Mouse (Mus musculus) left cerebral cortex, adult 11 months (tissue): ENCODE measurements around the gene Gm45021.
"Not testable (repeated sequence)": the region's sequence is repeated elsewhere in the genome, so short reads cannot be mapped to it uniquely, and the experiment has no call there.

Source experiments
- DNase-seq: peaks from one replicate; pipeline ENCODE4 v3.0.0; 2022; ENCODE audit warnings: low spot score

Gene Gm45021

DNA sequence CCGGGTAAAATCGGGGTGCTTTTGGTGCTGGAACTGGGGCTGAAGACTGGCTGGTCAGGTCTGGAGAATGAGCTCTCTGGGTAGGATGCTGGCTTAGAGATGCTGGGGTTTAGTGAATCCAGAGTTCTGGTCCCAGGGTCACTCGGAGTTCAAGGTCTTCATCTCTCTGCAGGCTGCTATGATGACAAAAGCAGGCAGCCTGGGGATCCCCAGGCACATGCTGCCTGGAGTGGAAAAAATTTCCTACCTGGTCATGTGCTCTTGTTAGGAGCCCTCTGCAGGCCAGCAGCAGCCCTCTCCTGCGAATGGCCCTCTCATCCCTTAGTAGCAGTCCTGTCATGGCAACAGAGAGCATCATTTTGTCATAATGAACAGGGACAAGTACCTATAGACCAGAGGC lies 24.1 kb downstream of the Gm45021 start:
- DNase-seq = no peak

DNA sequence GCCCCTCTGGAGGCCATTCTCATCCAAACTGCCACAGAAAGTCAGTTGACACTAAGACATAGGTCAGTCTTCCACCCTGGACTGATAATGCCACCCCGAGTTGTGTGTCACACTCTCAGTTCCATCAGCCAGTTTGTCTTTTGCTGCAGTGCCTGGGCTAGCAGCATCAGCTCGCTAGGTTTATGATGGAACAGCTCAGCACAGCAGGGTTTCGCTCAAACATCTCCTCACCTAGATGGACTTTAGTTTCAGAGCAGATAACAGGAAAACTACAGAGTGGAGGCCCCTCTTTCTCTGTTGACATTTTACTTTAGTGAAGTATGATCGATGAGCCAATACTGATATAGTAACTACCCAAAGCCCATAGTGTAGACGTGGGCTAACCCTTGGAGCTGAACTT lies 25.3 kb downstream of the Gm45021 start:
- DNase-seq = no peak

DNA sequence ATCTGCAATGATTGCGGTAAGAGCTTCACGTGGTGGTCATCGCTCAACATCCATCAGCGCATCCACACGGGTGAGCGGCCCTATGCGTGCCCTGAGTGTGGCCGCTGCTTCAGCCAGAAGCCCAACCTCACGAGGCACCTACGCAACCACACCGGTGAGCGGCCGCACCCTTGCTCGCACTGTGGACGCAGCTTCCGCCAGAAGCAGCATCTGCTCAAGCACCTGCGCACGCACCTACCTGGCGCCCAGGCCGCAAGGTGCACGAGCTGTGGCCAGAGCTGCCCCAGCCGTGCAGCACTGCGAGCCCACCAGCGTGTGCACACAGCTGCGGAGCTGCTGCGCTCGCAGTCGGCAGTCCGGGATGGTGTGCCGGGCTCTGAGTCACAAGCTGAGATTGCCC lies 30.6 kb downstream of the Gm45021 start:
- DNase-seq = no peak

DNA sequence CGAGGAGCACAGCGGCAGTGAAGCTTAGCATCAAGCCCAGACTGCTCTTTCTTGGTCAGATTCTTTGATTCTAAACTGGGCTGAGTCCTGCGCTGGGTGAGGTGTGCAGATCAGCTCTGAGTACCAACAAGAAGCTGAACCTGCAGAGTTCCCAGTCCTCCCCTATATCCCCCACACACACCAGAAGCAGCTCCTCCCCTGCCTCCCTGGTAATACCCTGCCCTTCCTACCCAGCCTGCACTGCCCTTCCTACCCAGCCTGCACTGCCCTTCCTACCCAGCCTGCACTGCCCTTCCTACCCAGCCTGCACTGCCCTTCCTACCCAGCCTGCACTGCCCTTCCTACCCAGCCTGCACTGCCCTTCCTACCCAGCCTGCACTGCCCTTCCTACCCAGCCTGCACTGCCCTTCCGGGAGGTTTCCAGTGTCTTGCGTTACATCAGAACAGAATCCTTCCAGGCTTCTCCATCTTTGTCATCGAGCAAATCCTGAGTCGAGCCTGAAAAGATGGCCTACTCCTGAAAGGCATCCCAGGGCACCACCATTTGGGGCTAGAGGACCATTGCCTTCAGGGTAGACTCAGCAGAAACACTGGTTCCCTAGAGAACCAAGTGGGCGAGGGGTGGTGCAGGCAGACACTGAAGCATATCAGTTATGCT lies 32.9 kb downstream of the Gm45021 start:
- not testable (repeated sequence) for DNase-seq

DNA sequence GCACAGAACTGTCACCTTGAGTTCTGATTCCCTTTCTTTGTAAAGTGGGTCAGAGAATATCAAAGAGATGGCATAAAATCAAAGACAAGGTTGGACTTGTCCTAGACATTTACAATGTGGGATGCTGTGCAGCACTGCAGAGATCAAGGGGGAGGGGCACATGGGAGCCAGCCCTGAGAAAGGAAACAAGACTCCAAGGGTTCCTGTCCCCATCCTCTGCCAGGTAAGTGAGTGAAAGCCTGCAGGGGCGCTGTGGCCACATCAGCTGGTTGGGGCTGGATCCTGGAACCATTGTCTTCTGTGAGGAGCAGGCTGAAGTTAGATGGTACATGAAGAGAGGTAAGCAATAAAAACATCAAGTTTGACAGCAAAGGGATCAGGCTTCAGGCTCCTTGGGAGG lies 34.0 kb downstream of the Gm45021 start:
- no peak for DNase-seq

DNA sequence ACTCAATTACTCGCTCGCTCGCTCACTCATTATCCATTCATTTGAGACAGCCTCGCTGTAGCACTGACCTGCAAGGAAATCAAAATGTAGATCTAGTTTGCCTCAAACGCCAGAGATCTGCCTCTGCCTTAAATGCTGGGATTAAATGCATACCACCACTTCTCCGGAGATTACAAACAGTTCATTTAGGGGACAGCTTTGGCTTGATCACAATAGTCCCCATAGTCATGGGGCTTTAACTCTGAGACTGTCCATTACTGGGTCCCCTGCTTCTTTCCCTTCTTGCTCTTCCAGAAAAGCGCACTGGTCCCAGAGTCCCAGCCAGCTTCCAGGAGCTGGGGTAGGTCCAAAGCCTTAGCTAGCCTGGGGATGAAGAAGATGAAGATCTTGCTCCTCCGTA lies 37.1 kb downstream of the Gm45021 start, which contains the start of gene AI854703:
Gene AI854703 (plus strand): TSS at position 301 of the 400 bp plus-strand sequence.
- no peak for DNase-seq

DNA sequence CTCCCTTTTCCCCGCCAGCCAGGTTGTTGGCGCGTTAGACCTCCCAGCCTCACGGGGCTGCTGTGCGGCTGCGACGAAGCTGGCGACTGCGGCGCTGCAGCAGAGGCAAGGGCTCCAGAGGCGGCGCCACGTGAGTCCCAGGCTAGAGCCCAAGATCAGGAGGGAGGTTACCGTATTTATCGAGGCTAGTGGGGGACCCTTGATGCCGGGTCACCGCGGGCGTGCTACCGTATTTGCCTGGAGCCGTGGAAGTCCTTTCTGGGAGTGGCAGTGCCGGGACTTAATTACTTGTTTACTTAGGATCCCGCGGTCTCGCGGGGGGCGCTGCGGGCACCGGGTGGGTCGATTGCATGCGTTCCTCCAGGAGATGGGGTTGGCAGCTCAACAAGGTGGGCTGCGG lies 37.6 kb downstream of the Gm45021 start:
- DNase-seq = peak; percentile 59

DNA sequence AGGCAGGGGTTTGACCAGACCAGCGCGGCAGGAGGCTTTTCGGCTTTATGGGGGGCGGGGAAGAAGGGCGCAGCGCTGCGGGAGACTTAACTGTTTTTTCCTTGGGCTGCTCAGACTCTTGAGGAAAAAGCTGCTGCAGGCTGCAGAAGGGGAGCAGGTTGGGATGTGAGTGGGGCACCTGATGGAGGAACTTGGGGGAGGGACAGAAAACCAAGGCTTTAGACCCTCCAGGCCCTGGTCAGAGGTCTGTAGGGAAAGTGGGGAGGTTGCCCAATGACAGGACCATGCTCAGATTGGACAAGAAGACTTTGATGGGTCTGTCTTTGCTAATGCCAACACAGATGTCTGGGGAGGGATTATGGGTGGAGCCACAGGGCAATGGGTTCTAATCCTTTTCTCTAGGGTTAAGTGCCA lies 38.1 kb downstream of the Gm45021 start:
- no peak for DNase-seq

DNA sequence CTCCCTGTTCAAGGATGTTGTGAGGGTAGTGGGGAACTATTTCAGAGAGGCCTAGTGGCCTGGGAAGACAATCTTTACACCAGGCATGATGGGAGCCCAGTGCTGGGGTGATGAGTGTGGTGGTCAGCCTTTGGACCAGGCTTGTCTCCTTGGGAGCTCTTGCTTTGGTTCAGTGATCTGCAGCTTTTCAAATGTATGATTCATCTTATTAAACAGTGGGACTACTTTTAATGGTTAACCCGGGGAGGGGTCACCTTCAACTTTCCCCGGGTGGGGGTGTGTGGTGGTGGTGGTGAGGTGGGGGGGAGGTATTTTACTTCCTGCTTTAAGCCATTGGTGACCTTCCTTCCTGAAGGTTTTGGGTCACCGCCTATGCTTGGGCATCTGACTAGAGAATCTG lies 39.0 kb downstream of the Gm45021 start:
- DNase-seq = no peak

DNA sequence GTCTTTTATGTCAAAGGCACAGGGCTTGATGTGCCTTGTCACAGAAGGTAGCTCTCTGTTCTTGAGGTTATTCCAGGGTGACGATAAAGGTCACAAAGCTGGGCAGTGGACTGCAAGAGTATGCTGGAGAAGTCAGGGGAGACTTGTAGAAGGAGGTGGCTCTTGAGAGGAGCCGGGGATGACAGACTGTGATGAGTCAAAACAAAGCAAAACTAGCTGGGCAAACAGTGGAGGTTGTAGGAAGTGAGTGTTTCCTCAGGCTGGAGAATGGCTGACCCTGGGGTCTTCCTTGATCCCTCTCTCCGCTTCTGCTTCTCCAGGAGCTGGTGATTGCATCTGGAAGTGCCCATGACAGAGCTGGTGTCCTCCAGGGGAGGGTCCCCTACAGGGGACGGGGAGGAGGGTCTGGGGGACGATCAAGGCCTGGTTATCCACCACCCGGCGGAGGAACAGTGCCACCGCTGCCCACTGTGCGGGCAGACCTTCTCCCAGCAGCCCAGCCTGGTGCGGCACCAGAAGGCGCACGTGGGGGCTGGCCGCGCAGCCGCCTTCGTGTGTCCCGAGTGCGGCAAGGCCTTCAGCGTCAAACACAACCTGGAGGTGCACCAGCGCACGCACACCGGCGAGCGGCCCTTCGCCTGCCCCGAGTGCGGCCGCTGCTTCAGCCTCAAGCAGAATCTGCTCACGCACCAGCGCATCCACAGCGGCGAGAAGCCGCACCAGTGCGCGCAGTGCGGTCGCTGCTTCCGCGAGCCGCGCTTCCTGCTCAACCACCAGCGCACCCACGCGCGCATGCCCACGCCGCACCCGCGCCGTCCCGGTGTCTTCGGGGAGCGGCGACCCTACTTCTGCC lies 39.6 kb downstream of the Gm45021 start:
- DNase-seq = no peak

DNA sequence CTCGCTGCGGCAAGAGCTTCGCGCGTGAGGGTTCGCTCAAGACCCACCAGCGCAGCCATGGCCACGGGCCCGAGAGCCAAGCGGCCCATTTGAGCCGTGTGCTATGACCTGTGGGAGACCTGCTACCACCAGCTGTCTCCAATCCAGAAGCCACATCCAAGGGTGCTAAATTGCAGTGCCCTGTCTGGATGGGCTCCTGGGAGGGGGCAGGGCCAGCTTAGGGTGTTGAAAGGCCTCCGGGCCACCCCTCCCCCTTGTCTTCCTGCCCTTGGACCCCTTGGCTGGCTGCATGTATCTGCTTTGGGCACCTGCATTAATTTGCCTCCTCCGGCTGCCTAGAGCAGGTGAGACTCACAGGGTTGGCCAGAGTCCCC lies 40.2 kb downstream of the Gm45021 start:
- DNase-seq = no peak

DNA sequence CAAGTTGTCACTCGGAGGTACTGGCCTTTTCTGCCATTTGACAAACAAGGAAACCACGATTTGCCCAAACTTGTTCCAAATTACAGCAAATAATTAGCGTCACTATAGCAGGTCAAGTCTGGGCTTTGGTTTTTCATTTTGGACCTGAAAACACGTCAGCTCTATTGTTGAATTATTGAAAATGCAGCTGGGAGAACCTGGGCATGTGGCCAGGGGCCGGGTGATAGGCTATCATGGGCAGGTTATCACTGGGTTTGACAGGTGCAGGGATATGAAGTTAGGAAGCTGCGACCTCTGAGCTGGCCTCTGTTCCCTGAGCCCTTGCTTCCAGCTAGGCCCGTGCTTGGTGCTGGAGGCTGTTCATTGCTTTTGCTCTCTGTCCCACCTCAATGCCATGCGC lies 41.4 kb downstream of the Gm45021 start:
- DNase-seq = no peak

DNA sequence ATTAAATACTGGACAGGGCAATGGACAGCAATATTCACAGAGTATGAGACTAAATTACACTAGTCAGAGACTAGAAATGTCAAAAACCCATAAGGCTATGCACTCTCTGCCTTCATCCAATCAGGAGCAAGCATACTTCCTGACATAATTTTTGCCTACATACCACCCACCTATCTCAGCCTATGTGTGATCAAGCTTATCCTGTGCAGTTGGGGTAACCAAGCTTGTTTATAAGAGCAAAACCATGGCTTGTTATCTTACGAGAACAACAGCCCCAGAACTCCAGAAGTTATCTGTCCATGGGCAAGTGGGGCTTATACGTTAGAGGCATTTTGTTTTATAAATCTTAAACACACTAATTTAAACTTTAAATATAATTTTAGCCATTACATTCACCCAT lies 45.7 kb downstream of the Gm45021 start:
- no peak for DNase-seq

DNA sequence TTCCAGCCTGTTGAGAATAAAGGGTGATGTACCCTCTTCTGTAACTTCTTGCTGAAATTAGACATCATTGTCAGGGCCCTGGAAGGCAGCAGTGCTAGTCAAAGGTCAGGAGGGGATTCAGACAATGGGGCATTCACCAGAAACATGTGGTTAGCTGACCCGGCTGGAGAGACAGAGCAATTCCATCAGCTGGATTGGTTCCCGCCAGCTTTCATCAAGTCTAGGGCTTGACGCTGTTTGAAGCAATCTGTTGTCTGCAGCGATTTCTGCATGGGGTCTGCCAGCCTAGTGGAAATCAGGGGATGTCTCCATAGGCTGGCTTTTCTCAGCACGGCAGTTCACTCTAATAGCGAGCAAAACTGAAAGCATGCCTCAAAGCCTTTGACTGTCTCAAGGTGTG lies 47.1 kb downstream of the Gm45021 start:
- no peak for DNase-seq

DNA sequence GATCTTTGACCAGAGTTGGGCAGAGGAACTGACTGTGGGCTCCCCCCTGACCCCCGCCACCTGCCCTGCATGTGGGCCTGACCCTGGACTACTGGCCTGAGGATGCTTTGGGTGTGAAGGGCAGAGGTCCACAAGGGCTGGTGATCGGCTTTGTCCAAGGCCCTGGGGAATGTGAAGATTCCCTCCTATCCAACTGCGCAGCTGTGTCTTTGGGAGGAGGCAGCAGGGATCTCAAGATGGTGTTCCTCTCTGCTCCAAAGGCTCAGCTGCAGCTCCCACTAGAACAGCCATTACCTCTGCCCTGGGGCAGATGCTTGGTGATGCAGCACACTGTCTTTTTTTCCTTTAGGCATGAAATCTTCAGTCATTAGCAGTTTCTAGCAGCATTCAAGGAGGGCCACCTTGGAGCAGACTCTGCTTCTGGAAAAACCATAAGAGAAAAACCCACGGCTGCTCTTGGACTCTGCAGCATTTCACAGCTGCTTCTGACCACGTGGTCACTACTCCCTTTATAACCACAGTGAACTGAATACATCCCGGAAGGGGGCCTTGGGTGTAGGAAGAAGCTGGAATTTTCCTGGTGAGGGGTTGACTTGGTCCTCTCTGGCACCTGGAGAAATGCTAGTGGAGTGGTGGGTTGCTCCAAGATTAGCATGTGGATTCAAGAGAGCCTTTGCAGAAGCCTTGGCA lies 48.5 kb downstream of the Gm45021 start:
- DNase-seq = no peak

DNA sequence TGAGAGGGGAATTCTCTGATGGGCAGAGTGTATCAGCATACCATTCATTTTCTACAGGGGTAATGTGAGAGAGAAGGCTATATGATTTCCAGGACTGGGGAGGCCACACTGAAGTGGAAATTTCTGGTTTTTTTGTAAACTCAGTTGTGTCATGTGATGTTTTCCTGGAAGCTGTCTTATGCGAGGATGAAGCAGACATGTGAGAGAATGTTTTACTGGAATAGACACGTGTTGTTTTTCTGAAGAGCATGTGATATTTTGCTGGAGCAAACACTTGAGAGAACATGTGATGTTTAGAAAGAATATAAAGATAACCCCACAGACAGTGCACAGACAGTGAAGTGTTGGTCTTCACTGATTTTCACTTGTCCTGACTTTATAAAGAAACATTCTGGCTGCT lies 49.1 kb downstream of the Gm45021 start:
- DNase-seq = no peak

DNA sequence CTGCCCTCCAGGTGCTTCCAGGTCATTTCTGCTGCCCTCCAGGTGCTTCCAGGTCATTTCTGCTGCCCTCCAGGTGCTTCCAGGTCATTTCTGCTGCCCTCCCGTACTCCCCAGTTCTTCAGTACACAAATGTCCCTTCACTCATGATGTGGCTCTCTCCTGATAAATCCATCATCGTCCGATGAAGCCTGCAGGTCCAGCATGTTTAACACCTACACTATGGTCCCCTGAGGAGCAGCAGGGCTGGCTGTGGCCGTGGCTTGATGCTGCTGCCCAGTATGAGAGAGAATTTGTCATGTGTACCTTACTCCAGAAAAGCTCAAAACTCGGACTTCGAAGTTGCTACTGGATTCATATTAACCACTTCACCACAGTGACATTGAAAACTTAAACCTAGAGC lies 52.0 kb downstream of the Gm45021 start:
- no peak for DNase-seq

DNA sequence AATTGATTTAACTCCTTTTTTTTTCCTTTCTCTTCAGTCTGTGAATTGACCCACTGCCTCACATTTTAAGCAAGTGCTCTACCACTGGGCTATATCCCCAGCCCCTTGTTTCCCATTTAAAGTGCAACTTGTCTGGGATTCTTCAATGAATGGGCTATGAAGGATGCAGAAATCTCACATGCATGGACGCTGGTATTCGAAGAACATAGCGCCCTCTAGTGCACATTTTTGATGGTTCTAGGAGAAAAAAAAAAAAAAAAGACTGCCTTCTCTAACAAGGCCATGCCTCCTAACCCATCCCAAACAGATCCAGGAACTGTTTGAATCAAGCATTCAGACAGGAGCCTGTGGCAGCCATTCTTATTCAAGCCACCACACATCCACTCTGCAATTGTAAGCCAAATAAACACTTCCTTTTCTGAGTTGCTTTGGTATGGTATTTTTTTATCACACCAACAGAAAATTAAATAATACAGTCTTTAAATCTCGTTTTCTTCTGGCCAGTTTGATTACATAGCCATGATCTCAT lies 53.4 kb downstream of the Gm45021 start:
- no peak for DNase-seq

DNA sequence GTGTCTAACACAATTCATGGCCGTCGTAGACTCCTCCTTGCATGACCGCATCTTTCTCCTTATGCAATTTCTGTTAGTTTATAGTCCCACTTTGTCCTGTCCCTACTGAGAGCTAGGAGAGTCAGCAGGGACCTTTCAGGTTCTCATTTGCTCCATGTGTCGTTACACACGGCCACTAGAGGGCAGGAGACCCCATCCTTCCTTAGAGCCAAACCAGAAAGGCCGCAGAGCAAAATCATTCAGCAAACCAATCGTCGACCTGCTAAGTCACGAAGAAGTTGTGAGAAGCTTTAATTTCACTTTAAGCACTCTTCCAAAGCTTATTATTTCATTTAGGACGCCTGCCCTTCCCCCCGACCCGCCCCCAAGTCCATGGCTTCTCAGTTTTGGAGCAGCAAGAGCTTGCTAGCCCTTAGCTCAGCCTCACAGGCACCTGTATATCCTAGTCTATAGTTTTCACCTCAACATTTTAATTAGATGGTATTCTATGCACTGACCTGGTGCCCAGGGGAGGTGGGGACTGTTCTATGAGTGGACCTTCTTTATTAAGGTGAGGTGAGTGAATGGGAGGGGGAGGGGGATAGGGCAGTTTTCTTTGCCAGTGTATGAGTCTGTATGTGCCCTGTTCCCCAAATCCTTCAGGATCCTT lies 56.4 kb downstream of the Gm45021 start:
- no peak for DNase-seq

DNA sequence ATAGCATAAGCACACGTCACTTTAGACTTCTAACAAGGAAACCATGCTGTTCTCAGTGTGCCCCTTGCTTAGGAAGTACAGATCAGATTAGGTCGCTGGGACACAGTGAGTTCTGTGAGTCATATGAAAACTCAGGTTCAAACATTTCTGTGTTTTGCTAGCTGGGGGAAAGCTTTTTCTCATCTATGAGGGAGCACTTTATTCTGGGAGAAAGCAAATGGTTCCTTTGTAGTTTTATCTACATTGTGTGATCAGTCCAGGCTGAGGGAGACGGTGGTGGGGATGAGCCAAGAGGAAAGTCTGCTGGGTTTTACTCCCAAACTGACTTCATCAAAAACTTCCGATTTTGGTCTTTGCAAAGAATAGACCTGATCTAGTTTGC lies 56.9 kb downstream of the Gm45021 start:
- DNase-seq = no peak

DNA sequence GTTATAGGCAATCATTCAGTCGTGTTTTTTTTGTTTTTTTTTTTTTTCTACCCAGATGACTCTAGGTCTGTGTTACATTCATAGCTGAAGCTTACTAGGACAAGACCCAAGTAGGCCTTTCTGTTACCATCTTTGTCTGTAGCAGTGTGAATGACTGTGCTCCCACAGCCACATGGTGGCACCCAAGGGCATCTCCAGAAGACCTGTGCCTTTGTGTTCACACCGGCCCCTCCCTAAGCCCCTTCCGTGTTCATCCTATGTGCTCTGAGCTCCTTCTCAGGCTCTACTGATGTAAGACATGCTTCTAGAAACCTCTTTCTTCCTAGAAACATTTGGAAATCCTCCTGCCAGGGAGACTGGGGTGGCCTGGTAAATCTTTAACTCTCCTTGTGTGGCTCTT lies 57.6 kb downstream of the Gm45021 start, which contains the start of gene Gimap8:
Gene Gimap8 (plus strand): TSS at position 240 of the 400 bp plus-strand sequence.
- DNase-seq = no peak

DNA sequence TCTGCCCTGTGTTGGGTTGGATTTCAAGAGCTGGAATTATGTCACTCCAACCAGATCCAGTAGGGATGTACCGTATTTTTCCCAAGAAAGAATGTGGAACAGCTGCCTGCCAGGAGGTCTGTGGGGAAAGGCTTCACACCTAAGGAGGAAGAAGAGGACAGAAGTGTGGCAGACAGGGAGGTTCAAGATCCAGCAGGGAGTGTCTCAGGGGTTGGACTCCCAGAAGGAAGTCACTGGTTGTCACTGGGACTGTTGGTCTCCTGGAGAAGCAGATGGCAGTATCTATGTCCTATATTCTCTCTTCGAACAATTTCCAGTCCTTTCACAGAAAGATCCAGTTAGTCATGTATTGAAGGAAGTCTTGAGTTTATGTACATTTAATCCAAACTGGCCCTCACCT lies 58.2 kb downstream of the Gm45021 start:
- DNase-seq = no peak
